Comparison of ENCODE assay signal across 9 mouse cellular contexts in the genomic region with DNA sequence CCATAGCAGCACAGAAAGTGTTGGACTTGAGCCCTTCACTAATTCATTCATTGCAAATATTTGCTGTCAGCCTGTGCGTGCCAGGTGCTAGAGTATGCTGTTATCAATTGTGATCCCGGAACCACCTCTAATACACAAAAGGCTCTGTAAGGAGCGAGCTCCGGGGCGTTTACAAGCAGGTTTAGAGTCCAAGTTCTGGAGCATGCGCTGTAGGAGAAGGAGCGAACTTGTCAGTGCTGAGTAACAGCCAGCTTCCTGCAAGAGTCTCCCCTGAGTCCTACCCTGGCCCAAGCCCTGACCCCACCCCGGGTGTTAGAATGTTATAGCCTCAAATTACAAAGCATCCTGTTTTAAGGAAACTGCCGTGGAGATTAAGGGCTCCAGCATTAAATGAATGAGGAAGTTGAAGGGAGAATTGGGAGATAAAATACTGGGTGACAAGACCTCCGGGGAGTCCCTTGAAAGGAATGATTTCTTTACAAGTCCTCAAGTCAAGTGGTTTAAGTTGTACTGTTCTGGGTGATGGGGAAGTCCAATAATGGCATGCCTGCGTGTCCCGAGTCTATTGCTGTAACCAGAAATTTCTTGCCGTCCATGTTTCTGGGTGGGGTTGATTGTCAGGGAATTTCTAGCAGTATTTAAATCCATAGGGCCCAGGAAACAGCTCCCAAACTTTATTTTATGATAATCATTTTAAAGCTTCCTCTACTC. TPM values are rescaled to one million over a fixed set of nuclear protein-coding genes. Genes with fewer than 3 reads are reported as not detected.
DNase-seq lines count a peak whose midpoint lies in the region.
"Had no signal": no experiment of that assay in that cellular context is flagged by ENCODE, and none has a peak within 500 bp of the region (broad histone marks: within the 10 kb centered on the region; RNA-seq: fewer than 3 reads in every experiment).

No protein-coding gene starts in this region.

- H3K9me3 ChIP-seq in heart, embryonic 10.5 days = no peaks in the 10 kb centered on the region

- H3K27ac ChIP-seq in heart, embryonic 10.5 days = peak overlapping the region; percentile 75

- WGBS in heart, embryonic 10.5 days = 15% methylated on average over 13 of the region's 13 CpGs

- H3K4me1 ChIP-seq in heart, embryonic 10.5 days = peaks cover 54% of the 10 kb centered on the region

- H3K4me3 ChIP-seq in heart, embryonic 10.5 days = peak overlapping the region; percentile 47
- H3K4me3 ChIP-seq: erythroblast, embryonic 14.5 days had no signal

- no peaks in the 10 kb centered on the region for H3K36me3 ChIP-seq in heart, embryonic 10.5 days

- peak; percentile 60 for DNase-seq in adrenal gland, postnatal 14 days
- DNase-seq in adrenal gland, adult 8-10 months = no peak
- DNase-seq in heart, embryonic 10.5 days (ENCODE audit: low spot score) = peak; percentile 74
- peak; percentile 72 to 81 for DNase-seq in kidney, postnatal 25 days
- DNase-seq in lung, postnatal 4 days = peak; percentile 58 to 67
- DNase-seq in cerebellum, adult 9-11 months = no peak
- DNase-seq in cerebellum, adult 18-20 months = no peak
- no peak for DNase-seq in layer of hippocampus, postnatal 25 days (ENCODE audit: extremely low spot score in 1 of 2, low spot score in 1 of 2)

- H3K27me3 ChIP-seq in heart, embryonic 10.5 days (ENCODE audit: insufficient read depth, poor library complexity, severe bottlenecking) = no peaks in the 10 kb centered on the region

RNA-seq across cellular contexts. Expression of gene Tdrd7, which starts 0.8 kb away (rescaled TPM):
- total RNA-seq in adrenal gland, postnatal 14 days (2021) = 21.3 and 23.0 TPM in 2 replicates
- 10 to 100 TPM; 30.0 to 39.1 (median 32.4) TPM for total RNA-seq in adrenal gland, adult 8-10 months (2022)
- 15.0 and 15.1 TPM in 2 replicates for polyA plus RNA-seq in heart, embryonic 10.5 days (2016; fragmentation: Nextera tagmentation; extraction: Ambion mirVana)
- total RNA-seq in layer of hippocampus, postnatal 25 days (2021) = 10 to 100 TPM; 29.1 to 29.4 TPM
- polyA plus RNA-seq: erythroblast, embryonic 14.5 days had no signal

Comparison
In these comparisons a context has a peak if more than half of its experiments do, and no peak if none do; other contexts are left out.
1. DNase-seq: peak in adrenal gland, postnatal 14 days (single experiment), heart, embryonic 10.5 days (single experiment), kidney, postnatal 25 days (2 of 2) and lung, postnatal 4 days (2 of 2); none in adrenal gland, adult 8-10 months (single experiment), cerebellum, adult 9-11 months (single experiment), cerebellum, adult 18-20 months (0 of 2) and layer of hippocampus, postnatal 25 days (0 of 2).